15 mouse cellular contexts compared by ENCODE assay signal in the genomic region with DNA sequence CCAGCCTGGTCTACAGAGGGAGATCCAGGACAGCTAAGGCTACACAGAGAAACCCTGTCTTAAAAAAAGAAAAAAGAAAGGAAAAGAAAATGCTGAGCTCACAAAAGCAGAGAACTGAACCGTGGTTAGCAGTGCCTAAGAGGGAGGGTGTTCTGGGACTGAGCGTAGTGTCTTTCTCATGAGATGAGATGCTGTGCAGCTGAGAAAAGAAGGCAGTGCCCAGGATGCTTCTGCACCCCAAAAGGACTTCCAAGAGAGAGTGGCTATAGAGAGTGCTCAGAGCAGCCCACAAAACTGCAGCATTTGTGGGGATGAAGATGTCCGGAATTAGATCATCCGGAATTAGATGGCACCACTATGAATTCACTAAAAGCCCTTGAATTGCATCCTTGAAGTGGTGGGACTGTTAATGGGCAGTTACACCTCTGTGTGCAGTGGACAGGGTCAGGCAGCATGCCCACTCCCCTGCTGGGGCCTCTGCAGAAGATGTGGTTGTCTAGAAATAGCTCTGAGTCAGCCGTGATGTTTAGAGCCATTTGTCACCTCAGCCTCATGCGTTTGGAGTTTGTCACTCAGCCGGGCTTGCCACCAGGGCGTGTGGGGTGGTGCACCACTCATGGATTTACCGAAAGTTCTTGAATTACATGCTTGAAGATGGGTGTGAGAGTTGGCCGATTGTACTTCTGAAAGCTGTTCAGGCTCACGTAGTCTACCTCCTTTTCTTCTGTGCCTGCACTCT. TPM values are rescaled to one million over a fixed set of nuclear protein-coding genes. Genes with fewer than 3 reads are reported as not detected.
DNase-seq lines count a peak whose midpoint lies in the region; ATAC-seq and TF ChIP-seq lines count a peak whose summit lies in the region.
"Had no signal": no experiment of that assay in that cellular context is flagged by ENCODE, and none has a peak within 500 bp of the region (broad histone marks: within the 10 kb centered on the region; RNA-seq: fewer than 3 reads in every experiment).

No protein-coding gene starts in this region.

- no peak for TF ChIP-seq CTCF in lung, adult 2 months (IDR thresholded peaks at IDR 0.05; ENCODE audit: insufficient read depth, low read length)

- DNase-seq in gastrocnemius, postnatal 14 days = peak; percentile 34
- DNase-seq in gastrocnemius, postnatal 4 days (ENCODE audit: low spot score in 2 of 2) = no peak
- DNase-seq in lung, adult 2 months = no peak
- peak; percentile 16 to 39 for DNase-seq in natural killer cell, adult 2 months (ENCODE audit: low spot score in 2 of 2)
- DNase-seq in MN1 (ENCODE audit: low spot score) = no peak
- DNase-seq in cerebellum, adult 11-12 months = no peak
- DNase-seq: cerebellum, postnatal 14 days; kidney, postnatal 36 days; liver, postnatal 0 days had no signal

- no peaks in the 10 kb centered on the region for H3K27me3 ChIP-seq in lung, embryonic 16.5 days (ENCODE audit: control insufficient read depth, insufficient read depth, low read depth, low read length)
- H3K27me3 ChIP-seq in embryonic facial prominence, embryonic 15.5 days = no peaks in the 10 kb centered on the region
- H3K27me3 ChIP-seq: midbrain, embryonic 15.5 days had no signal

- peaks cover 5% of the 10 kb centered on the region; the same call in 1 of the 2 replicates for H3K9me3 ChIP-seq in lung, embryonic 16.5 days (ENCODE audit: control insufficient read depth, low read length)
- H3K9me3 ChIP-seq in embryonic facial prominence, embryonic 15.5 days (replicated peaks) = no peaks in the 10 kb centered on the region
- H3K9me3 ChIP-seq: midbrain, embryonic 15.5 days had no signal

- TF ChIP-seq POLR2A in lung, adult 2 months (IDR thresholded peaks at IDR 0.05; ENCODE audit: borderline replicate concordance, extremely low read depth, low read depth, low read length) = no peak

- no peak overlapping the region for H3K4me2 ChIP-seq in lung, embryonic 16.5 days (ENCODE audit: low read depth, low read length)
- H3K4me2 ChIP-seq in embryonic facial prominence, embryonic 15.5 days (replicated peaks) = no peak overlapping the region
- H3K4me2 ChIP-seq: midbrain, embryonic 15.5 days had no signal

- no peak overlapping the region for H3K9ac ChIP-seq in lung, embryonic 16.5 days (ENCODE audit: low read length)
- no peak overlapping the region for H3K9ac ChIP-seq in embryonic facial prominence, embryonic 15.5 days
- H3K9ac ChIP-seq: liver, postnatal 0 days; midbrain, embryonic 15.5 days had no signal

- ATAC-seq in lung, embryonic 16.5 days (ENCODE audit: low read depth) = peak; percentile 61
- peak; percentile 39; the same call in 1 of the 2 replicates for ATAC-seq in embryonic facial prominence, embryonic 15.5 days (ENCODE audit: insufficient number of reproducible peaks, low FRiP score, low TSS enrichment, low read depth)
- ATAC-seq: hindbrain, embryonic 16.5 days; liver, postnatal 0 days; midbrain, embryonic 15.5 days had no signal

- intact Hi-C loops in gastrocnemius, postnatal 14 days (cut with DNase I; ENCODE audit: low total_unique reads) = no loop called here

- peaks cover 15% of the 10 kb centered on the region for H3K4me1 ChIP-seq in lung, embryonic 16.5 days (replicated peaks; ENCODE audit: control insufficient read depth, insufficient read depth, low read length)
- peaks cover 15% of the 10 kb centered on the region for H3K4me1 ChIP-seq in lung, adult 2 months (ENCODE audit: control insufficient read depth, insufficient read depth, low read length)
- H3K4me1 ChIP-seq in embryonic facial prominence, embryonic 15.5 days = peaks cover 12% of the 10 kb centered on the region

- no peak overlapping the region for H3K4me3 ChIP-seq in lung, embryonic 16.5 days (ENCODE audit: low read length)
- H3K4me3 ChIP-seq in lung, adult 2 months (replicated peaks; ENCODE audit: extremely low read depth, low read depth, low read length) = no peak overlapping the region
- no peak overlapping the region for H3K4me3 ChIP-seq in embryonic facial prominence, embryonic 15.5 days (replicated peaks)
- H3K4me3 ChIP-seq: midbrain, embryonic 15.5 days had no signal

- H3K27ac ChIP-seq in lung, embryonic 16.5 days (ENCODE audit: low read length) = peak overlapping the region; percentile 16
- peak overlapping the region; percentile 58; the same call in 1 of the 2 replicates for H3K27ac ChIP-seq in embryonic facial prominence, embryonic 15.5 days (replicated peaks)
- H3K27ac ChIP-seq: midbrain, embryonic 15.5 days had no signal

- WGBS in lung, embryonic 16.5 days = 49% methylated on average over 11 of the region's 11 CpGs
- WGBS in lung, adult 2 months = 56% methylated on average over 11 of the region's 11 CpGs
- 69% methylated on average over 11 of the region's 11 CpGs for WGBS in embryonic facial prominence, embryonic 15.5 days

- no peaks in the 10 kb centered on the region for H3K36me3 ChIP-seq in lung, embryonic 16.5 days (ENCODE audit: control insufficient read depth, insufficient read depth, low read length)
- 0 out of 2 replicates have a peak, but pooled peaks cover 3% of the 10 kb centered on the region for H3K36me3 ChIP-seq in embryonic facial prominence, embryonic 15.5 days
- H3K36me3 ChIP-seq: midbrain, embryonic 15.5 days had no signal

RNA-seq across cellular contexts. Expression of a gene that starts 23.8 kb away (rescaled TPM):
- 100 to 1,000 TPM; 202 to 236 TPM for total RNA-seq in gastrocnemius, postnatal 14 days (2021)
- total RNA-seq in gastrocnemius, postnatal 4 days (2021) = 100 to 1,000 TPM; 206 to 229 TPM
- polyA plus RNA-seq in lung, embryonic 16.5 days (2015; fragmentation: Nextera tagmentation; extraction: Ambion mirVana) = 70.5 and 78.6 TPM in 2 replicates
- 30.5 and 38.1 TPM in 2 replicates for polyA plus RNA-seq in lung, adult 2 months (2012; rRNA removed)
- 55.0 and 56.8 TPM in 2 replicates for polyA plus RNA-seq in embryonic facial prominence, embryonic 15.5 days (2015; fragmentation: Nextera tagmentation; extraction: Ambion mirVana)

RNA-seq across cellular contexts. Expression of a gene that starts 52.9 kb away (rescaled TPM):
- total RNA-seq in gastrocnemius, postnatal 14 days (2021) = under 1 TPM in 1 of 2 experiments, not detected in 1; 0.31 TPM
- total RNA-seq in gastrocnemius, postnatal 4 days (2021) = under 1 TPM; 0.26 to 0.29 TPM
- polyA plus RNA-seq in lung, embryonic 16.5 days (2015; fragmentation: Nextera tagmentation; extraction: Ambion mirVana) = 3.1 and 3.8 TPM in 2 replicates
- 1.2 and 1.7 TPM in 2 replicates for polyA plus RNA-seq in lung, adult 2 months (2012; rRNA removed)
- 2.4 and 3.1 TPM in 2 replicates for polyA plus RNA-seq in embryonic facial prominence, embryonic 15.5 days (2015; fragmentation: Nextera tagmentation; extraction: Ambion mirVana)
- total RNA-seq: gastrocnemius, adult 8-10 months; neutrophil, adult 5-6 weeks had no signal

Comparison
In these comparisons a context has a peak if more than half of its experiments do, and no peak if none do; other contexts are left out.
1. DNase-seq: peak in gastrocnemius, postnatal 14 days (single experiment) and natural killer cell, adult 2 months (2 of 2); none in gastrocnemius, postnatal 4 days (0 of 2), lung, adult 2 months (single experiment), MN1 (single experiment) and cerebellum, adult 11-12 months (single experiment).